Mouse (Mus musculus): Measurements from ENCODE around the gene Fsip1.

The Fsip1 gene

DNA sequence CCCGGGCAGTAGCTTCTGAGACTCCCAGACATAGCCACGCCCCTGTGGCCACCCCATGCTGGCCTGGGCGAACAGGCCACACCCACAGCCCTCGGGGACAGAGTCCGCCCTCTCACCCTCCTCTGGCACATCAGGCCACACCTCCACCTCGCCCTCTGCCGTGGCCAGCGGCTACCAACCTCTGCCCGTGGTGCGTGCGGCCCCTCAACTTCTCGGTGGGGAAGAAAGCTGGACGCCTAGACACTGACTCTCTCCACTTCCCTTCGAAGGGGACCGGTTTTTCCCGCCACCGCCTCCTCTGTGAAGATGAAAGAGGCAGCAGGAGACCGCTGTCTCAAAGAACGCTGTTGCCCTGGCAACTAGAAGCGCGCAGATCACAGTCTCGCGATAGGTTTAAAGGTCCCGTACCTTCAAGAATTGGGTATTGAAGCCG, at the start of gene Fsip1:
TSS of gene Fsip1 (minus strand) at position 346 of the 433 bp plus-strand sequence.
- peak; percentile 69 for DNase-seq (ENCODE audit: low read depth)

- DNase-seq (ENCODE audit: low read depth), result no peak
These were observed 49.7 kb upstream of the Fsip1 start for GRCm38 (mm10) chr2:118306522-118306895.

DNA sequence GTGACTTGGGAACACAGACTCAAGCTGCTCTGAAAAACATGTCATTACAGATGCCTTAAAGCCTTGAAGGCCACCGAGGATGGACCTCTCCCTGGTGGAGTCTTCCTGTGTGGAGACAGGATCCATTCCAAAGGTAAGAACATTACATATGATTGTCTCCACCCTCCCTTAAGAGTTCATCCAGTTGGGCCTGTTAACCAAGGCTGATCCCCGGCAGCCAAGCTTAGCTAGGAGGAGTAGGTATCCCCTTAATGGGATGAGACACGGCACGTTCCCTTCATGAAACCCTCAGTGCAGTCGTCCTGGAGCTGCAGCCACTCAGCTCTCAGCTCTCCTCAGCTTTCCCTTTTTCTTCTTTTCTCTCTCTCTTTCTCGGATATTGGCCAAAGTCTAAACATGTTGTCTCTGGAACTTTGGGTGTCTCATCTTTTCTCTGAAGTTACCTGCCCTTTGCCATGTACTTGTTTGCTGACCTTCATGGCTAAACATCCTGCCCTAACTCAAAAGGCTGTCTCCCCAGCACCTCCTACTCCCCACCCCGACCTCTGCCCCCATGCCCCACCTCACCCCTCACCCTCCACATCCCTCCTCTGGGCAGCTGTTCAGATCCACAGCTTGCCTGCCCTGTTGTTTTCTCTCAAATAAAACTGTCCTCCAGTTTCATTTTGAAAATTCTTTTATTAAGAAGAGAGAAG, 49.2 kb upstream of the Fsip1 start:
- DNase-seq (ENCODE audit: low read depth), result no peak

DNA sequence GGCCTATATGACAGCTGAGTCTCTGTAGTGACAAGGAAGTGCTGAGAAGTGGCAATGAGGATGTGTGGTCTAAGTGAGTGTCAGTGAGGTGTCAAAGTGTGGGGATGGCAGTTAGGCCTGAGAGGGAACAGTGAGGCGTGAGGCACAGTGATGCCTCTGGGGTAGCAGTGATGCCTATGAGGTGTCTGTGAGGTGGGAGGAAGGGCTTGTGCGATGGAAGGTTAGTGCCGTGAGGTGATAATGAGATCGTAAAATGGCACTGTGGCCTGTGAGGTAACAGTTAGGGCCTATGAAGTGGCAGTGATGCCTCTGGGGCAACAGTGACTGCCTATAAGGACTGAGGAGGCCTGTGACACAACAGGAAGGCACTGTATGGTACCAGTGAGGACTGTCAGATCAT, 46.7 kb upstream of the Fsip1 start:
- DNase-seq (ENCODE audit: low read depth), result no peak

DNA sequence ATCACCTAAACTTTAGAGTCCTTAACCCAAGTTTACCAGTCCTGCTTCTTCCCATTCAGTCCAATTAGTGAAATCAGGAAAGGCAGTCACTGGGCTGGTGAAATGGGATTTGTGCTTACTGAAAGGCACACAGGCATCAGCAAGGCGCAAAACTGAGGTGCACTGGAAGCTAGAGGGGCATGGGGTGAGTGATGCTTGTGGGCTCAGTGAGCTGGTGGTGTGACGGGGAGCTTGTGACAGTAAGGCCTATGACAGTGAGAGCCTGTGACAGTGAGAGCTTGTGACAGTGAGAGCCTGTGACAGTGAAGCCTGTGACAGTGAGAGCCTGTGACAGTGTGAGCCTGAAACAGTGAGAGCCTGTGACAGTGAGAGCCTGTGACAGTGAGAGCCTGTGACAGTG, 44.9 kb upstream of the Fsip1 start:
- DNase-seq (ENCODE audit: low read depth), result no peak

DNA sequence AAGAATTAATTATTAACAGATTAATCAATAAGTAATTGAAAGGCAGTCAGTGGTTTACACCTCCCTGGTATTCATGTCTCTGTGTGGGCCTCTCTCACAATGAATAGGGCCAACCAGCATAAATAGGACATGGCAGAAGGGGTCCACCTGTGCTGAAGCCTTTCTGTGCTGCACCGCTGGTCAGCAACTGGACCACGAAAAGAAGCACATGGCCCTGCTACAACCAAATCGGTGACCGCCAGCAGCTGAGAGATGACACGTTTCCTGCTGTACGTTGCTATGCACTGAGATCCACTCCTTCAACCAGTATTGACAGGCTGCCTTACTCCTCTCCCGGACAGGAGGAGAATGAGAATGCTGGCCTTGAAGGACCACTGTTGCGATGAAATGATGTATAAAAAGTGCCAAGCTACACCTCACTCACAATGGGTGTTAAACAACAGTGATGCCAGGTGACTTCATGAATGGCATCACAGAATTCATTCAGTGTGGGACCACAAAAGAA, 44.3 kb upstream of the Fsip1 start:
- DNase-seq (ENCODE audit: low read depth), result no peak

DNA sequence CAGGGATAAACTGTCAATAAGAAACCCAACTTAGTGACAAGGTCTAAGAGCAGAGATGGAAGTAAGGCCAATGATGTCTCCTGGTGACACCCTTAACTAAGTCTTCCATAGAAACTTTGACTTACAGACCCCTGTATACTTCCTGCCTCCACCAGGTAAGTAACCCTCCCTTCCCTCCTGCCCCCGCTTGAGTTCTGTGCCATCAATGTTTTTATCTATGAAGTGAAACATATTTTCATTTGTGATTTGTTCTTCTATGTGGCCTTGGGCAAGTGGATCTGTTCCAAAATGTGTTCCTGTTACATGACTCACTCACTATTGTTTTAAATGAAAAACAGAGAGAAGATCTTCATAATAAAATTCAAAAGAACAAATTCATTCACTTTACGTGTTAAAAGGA, 43.2 kb upstream of the Fsip1 start:
- no peak for DNase-seq (ENCODE audit: low read depth)

DNA sequence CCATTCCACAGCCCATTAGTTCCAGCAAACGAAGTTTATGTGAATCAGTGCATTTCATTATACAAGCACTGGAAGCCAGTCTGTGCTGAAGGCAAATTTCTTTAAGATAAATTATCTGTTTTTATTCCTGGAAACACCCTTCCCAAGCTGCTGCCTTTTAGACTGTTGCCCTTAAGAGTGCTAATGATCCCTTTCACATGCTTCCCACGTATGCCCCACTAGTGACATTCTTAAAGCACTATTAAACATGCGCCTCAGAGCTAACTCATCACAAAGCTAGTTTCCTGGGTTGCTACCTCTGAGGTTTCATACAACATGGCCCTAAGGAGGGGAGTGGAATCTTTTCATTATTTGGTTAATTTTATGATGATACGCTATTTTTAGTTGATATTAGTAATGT, 41.8 kb upstream of the Fsip1 start:
- no peak for DNase-seq (ENCODE audit: low read depth)

DNA sequence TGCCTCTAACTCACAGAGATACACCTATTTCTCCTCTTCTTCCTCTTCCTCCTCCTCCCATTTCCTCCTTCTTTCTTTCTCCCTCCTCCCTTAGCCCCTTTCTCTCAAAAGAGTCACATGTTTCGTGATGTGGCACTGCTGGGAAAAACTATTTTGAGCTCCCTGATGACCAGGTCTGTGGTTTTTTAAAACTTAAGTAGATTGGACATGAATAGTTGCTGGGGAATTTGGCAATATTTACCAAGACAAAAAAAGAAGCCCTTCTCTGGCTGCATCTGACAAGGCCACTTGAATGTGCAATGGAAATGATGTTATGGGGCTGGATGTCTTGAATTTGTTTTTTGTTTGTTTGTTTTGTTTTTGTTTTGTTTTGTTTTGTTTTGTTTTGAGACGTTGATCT, 41.2 kb upstream of the Fsip1 start:
- DNase-seq (ENCODE audit: low read depth), result peak; percentile 74

DNA sequence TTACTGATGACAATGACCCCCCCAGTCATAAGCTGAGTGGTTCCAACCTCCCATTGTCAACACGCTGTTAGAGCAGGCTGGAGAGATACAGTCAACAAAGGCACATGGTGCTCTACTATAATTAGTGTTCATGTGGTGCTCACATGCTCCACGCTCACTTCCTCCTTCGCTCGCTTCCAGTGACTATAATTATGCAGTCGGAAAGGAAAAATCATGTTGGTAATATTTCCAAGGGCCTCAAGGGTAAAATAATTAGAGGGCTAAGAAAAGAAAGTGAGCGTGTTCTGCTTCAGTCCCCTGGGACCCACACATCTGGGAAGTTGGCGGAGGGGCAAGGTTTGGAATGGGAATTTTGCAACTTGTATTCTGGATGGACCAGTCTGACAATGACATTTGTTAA, 38.7 kb upstream of the Fsip1 start:
- DNase-seq (ENCODE audit: low read depth), result peak; percentile 91

DNA sequence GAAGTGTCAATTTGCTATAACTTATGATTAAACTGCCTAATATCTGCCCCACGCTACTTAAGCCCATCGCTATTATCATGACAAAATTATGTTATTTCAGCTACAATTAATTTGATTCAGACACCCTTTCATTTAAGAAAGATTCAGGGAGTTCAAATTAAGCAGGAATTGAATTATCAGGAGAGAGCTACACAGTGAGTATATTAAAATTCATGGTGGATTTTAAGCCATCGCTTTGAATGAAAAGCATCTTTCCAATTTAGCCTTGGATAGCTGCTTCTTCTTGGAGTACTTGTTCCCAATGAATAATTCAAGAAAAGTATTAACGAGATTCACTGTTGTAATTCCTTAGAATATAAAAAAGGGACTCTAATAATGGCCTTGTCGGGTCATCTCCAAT, 36.8 kb upstream of the Fsip1 start:
- no peak for DNase-seq (ENCODE audit: low read depth)

DNA sequence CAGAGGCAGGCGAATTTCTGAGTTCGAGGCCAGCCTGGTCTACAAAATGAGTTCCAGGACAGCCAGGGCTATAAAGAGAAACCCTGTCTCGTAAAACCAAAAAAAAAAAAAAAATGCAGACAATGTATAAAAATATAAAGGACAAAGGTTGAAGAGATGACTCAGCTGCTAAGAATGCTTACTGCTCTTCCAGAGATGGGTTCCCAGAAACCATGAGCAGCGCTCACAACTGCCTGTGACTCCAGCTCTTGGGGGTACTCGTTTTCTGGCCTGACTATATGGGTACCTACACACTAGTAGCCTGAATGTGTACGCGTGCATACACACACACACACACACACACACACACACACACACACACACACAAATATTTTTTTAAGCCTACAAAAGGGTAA, 32.3 kb upstream of the Fsip1 start:
- DNase-seq (ENCODE audit: low read depth), result peak; percentile 75

DNA sequence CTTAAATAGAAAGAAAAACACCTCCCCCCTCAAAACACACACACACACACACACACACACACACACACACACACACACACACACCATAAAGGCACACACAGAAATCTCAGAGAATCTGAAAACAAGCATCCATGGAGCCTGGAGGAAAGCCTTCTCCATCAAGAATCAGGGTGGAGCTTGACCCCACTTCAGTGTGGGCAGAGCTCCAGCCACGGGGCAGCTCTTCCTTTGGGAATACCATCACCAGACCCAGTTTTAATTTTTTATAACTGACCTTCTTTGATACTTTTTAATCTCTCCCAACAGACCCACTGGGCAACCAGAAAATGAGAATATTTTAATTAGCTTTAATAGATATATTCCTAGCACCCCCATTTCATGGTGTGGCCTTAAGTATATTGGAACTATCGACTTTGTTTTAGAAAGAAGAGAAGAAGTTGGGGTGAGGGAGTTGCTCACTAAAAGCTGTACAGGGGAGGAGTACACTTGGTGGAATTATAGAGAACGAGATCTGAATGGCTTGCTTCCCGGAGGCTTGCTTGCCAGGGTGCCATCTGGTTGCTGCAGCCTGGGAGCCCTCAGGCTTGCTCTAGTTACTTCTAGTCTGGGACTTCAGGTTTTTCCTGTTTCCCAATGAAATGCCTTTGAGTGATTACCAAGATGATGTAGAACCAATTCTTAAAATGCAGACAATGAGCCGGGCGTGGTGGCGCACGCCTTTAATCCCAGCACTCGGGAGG, 31.7 kb upstream of the Fsip1 start:
- DNase-seq (ENCODE audit: low read depth), result peak; percentile 56

DNA sequence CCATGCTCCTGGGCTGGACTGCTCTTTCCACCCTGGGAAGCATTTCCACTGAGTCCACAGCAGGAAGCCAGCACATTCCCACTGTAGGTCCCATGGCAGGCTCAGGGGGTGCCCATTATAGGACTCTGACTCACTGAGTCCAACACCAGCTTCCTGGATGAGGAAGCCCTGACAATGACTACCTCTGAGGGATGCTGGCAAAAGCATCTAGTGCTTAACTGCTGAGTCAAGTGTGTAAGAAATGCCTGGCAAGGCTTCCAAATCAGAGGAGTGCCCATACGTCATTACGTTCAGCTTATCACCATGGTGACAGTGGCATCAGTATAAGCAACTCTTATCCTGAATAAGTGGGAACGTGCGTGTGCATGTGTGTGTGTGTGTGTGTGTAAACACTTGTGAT, 30.9 kb upstream of the Fsip1 start:
- peak; percentile 85 for DNase-seq (ENCODE audit: low read depth)

DNA sequence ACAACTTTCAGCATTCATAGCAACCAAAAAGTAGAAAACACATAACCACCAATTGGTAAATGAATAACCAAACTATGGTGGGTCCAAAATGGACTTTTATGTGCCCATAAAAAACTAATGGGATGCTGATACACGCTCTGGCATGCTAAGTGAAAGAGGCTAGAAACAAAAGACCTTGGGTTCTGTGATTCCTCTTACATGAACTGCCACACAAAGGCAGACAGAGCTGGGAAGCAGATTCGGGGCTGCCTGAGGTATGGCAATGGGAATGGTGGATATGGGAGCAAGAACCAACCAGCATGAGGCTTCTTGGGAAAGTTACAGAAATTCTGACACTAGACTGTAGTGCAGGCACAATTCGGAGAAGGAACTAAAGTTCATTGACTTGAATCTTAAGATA, 25.7 kb upstream of the Fsip1 start:
- DNase-seq (ENCODE audit: low read depth), result no peak

GRCm38 (mm10) chr2:118278249-118278648, 21.5 kb upstream of the Fsip1 start:
- DNase-seq (ENCODE audit: low read depth), result no peak

- no peak for DNase-seq (ENCODE audit: low read depth)
These were observed 14.8 kb upstream of the Fsip1 start for GRCm38 (mm10) chr2:118271606-118272005.

GRCm38 (mm10) chr2:118270213-118270612, 13.4 kb upstream of the Fsip1 start:
- no peak for DNase-seq (ENCODE audit: low read depth)

DNA sequence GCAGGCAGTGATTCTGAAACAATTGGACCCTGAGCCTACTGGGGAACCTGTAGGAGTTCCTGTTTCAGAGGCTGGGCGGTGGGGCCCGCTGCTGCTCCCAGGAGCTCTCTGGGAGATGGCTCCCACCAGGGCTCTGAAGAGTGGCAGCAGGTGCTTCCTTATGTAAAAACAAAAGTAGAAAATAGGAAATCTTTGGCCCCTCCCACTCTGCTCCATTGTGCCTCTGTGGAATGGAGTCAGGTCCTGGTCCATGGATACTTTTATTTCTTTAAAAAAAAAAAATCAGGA, 7.1 kb upstream of the Fsip1 start:
- DNase-seq (ENCODE audit: low read depth), result no peak

- DNase-seq (ENCODE audit: low read depth), result peak; percentile 86
These were observed 6.6 kb upstream of the Fsip1 start for GRCm38 (mm10) chr2:118263151-118263913.

- DNase-seq (ENCODE audit: low read depth), result no peak
These were observed 5.9 kb upstream of the Fsip1 start for GRCm38 (mm10) chr2:118262673-118263072.

- DNase-seq (ENCODE audit: low read depth), result no peak
These were observed 3.0 kb upstream of the Fsip1 start for GRCm38 (mm10) chr2:118259746-118260145.

DNA sequence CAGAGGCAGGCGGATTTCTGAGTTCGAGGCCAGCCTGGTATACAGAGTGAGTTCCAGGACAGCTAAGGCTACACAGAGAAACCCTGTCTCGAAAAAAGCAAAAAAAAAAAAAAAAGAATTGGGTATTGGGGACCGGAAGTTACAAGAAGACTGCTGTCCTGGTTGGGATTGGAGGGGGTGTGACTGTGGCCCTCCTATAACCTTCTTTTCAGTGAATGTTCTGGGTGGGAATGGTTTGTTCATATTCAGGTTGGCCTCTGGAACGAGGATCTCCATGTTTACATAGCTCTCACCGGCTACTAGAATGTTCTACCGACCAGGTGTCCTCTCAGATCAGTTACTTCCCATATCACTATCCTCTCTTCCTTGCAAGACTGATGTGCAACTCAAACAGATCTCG, 328 bp upstream of the Fsip1 start:
- no peak for DNase-seq (ENCODE audit: low read depth)

Data from NIH3T3 (cell line).